ENCODE assay signal across 17 mouse cellular contexts in genomic region chr13:34054391-34054790, GRCm38 (mm10). TPM values are rescaled to one million over a fixed set of nuclear protein-coding genes. Genes with fewer than 3 reads are reported as not detected.
A peak's percentile ranks its signal among the peaks of the same experiment; 100 is the strongest.
DNase-seq lines count a peak whose midpoint lies in the region; ATAC-seq lines count a peak whose summit lies in the region.
"Had no signal": no experiment of that assay in that cellular context is flagged by ENCODE, and none has a peak within 500 bp of the region (broad histone marks: within the 10 kb centered on the region; RNA-seq: fewer than 3 reads in every experiment).

No protein-coding gene starts in this region.

- no peaks in the 10 kb centered on the region for H3K27me3 ChIP-seq in hindbrain, embryonic 10.5 days (ENCODE audit: insufficient read depth, poor library complexity, severe bottlenecking)
- H3K27me3 ChIP-seq in hindbrain, embryonic 16.5 days (replicated peaks; ENCODE audit: control insufficient read depth, insufficient read depth, low read length) = no peaks in the 10 kb centered on the region
- H3K27me3 ChIP-seq in lung, embryonic 15.5 days = no peaks in the 10 kb centered on the region
- H3K27me3 ChIP-seq in intestine, embryonic 15.5 days (replicated peaks) = no peaks in the 10 kb centered on the region
- H3K27me3 ChIP-seq in liver, embryonic 13.5 days = no peaks in the 10 kb centered on the region
- H3K27me3 ChIP-seq: embryonic facial prominence, embryonic 15.5 days; midbrain, embryonic 12.5 days had no signal

- no peak overlapping the region for H3K4me3 ChIP-seq in hindbrain, embryonic 10.5 days
- no peak overlapping the region for H3K4me3 ChIP-seq in hindbrain, embryonic 16.5 days (ENCODE audit: low read length)
- H3K4me3 ChIP-seq in lung, embryonic 15.5 days = no peak overlapping the region
- no peak overlapping the region for H3K4me3 ChIP-seq in intestine, embryonic 15.5 days (replicated peaks)
- no peak overlapping the region for H3K4me3 ChIP-seq in liver, embryonic 13.5 days (replicated peaks)
- H3K4me3 ChIP-seq: embryonic facial prominence, embryonic 15.5 days; limb, embryonic 10.5 days; midbrain, embryonic 12.5 days had no signal

- H3K4me2 ChIP-seq in hindbrain, embryonic 16.5 days (ENCODE audit: low read length) = no peak overlapping the region
- H3K4me2 ChIP-seq in lung, embryonic 15.5 days = no peak overlapping the region
- H3K4me2 ChIP-seq in intestine, embryonic 15.5 days (replicated peaks) = no peak overlapping the region
- H3K4me2 ChIP-seq in liver, embryonic 13.5 days = no peak overlapping the region
- H3K4me2 ChIP-seq: embryonic facial prominence, embryonic 15.5 days; hindbrain, embryonic 14.5 days; midbrain, embryonic 12.5 days had no signal

- DNase-seq in hindbrain, embryonic 10.5 days (ENCODE audit: low spot score) = no peak
- no peak for DNase-seq in lung, postnatal 14 days
- no peak for DNase-seq in liver, embryonic 13.5 days
- DNase-seq in right cerebral cortex, postnatal 25 days = no peak
- no peak for DNase-seq in urinary bladder, postnatal 4 days (ENCODE audit: low spot score in 2 of 2)
- DNase-seq: cerebellum, adult 8-10 months; gastrocnemius, postnatal 36 days; spleen, adult 18-20 months; thymus, postnatal 25 days had no signal

- H3K9ac ChIP-seq in hindbrain, embryonic 16.5 days (ENCODE audit: low read depth, low read length) = no peak overlapping the region
- H3K9ac ChIP-seq in lung, embryonic 15.5 days = no peak overlapping the region
- no peak overlapping the region for H3K9ac ChIP-seq in intestine, embryonic 15.5 days
- H3K9ac ChIP-seq in liver, embryonic 13.5 days = no peak overlapping the region
- H3K9ac ChIP-seq: embryonic facial prominence, embryonic 15.5 days; hindbrain, embryonic 14.5 days; midbrain, embryonic 12.5 days had no signal

- H3K27ac ChIP-seq in hindbrain, embryonic 10.5 days = 0 out of 2 replicates have a peak overlapping the region, but pooled peaks have one; percentile 29
- no peak overlapping the region for H3K27ac ChIP-seq in hindbrain, embryonic 16.5 days (ENCODE audit: low read depth, low read length)
- H3K27ac ChIP-seq in lung, embryonic 15.5 days = peak overlapping the region; percentile 71
- H3K27ac ChIP-seq in intestine, embryonic 15.5 days = no peak overlapping the region
- H3K27ac ChIP-seq in liver, embryonic 13.5 days = peak overlapping the region; percentile 74
- H3K27ac ChIP-seq: embryonic facial prominence, embryonic 15.5 days; hindbrain, embryonic 14.5 days; limb, embryonic 10.5 days; macrophage; midbrain, embryonic 12.5 days had no signal

- H3K36me3 ChIP-seq in hindbrain, embryonic 10.5 days = peaks cover 56% of the 10 kb centered on the region
- peaks cover 15% of the 10 kb centered on the region for H3K36me3 ChIP-seq in hindbrain, embryonic 16.5 days (ENCODE audit: control insufficient read depth, insufficient read depth, low read length)
- peaks cover 17% of the 10 kb centered on the region; the same call in 1 of the 2 replicates for H3K36me3 ChIP-seq in lung, embryonic 15.5 days
- H3K36me3 ChIP-seq in intestine, embryonic 15.5 days = no peaks in the 10 kb centered on the region
- H3K36me3 ChIP-seq in liver, embryonic 13.5 days = peaks cover 7% of the 10 kb centered on the region

- peaks cover 7% of the 10 kb centered on the region; the same call in 1 of the 2 replicates for H3K4me1 ChIP-seq in hindbrain, embryonic 10.5 days (replicated peaks)
- H3K4me1 ChIP-seq in hindbrain, embryonic 16.5 days (ENCODE audit: control insufficient read depth, insufficient read depth, low read depth, low read length) = no peaks in the 10 kb centered on the region
- peaks cover 11% of the 10 kb centered on the region; the same call in 1 of the 2 replicates for H3K4me1 ChIP-seq in lung, embryonic 15.5 days
- H3K4me1 ChIP-seq in intestine, embryonic 15.5 days (replicated peaks) = 0 out of 2 replicates have a peak, but pooled peaks cover 2% of the 10 kb centered on the region
- peaks cover 8% of the 10 kb centered on the region for H3K4me1 ChIP-seq in liver, embryonic 13.5 days (replicated peaks)
- H3K4me1 ChIP-seq: embryonic facial prominence, embryonic 15.5 days; limb, embryonic 10.5 days; midbrain, embryonic 12.5 days had no signal

- ATAC-seq in hindbrain, embryonic 16.5 days = no peak
- peak; percentile 67 for ATAC-seq in lung, embryonic 15.5 days (ENCODE audit: borderline replicate concordance, extremely low read depth, low FRiP score, low TSS enrichment)
- ATAC-seq in intestine, embryonic 15.5 days = peak; percentile 41
- peak; percentile 63 for ATAC-seq in liver, embryonic 13.5 days (ENCODE audit: low read depth)

- no peaks in the 10 kb centered on the region for H3K9me3 ChIP-seq in hindbrain, embryonic 10.5 days
- H3K9me3 ChIP-seq in hindbrain, embryonic 16.5 days (ENCODE audit: control insufficient read depth, low read length) = no peaks in the 10 kb centered on the region
- H3K9me3 ChIP-seq in lung, embryonic 15.5 days = no peaks in the 10 kb centered on the region
- no peaks in the 10 kb centered on the region for H3K9me3 ChIP-seq in intestine, embryonic 15.5 days
- no peaks in the 10 kb centered on the region for H3K9me3 ChIP-seq in liver, embryonic 13.5 days (replicated peaks)
- H3K9me3 ChIP-seq: embryonic facial prominence, embryonic 15.5 days; limb, embryonic 10.5 days; midbrain, embryonic 12.5 days had no signal

- 60% methylated on average over 4 of the region's 4 CpGs for WGBS in hindbrain, embryonic 10.5 days
- 62% methylated on average over 4 of the region's 4 CpGs for WGBS in hindbrain, embryonic 16.5 days
- 57% methylated on average over 4 of the region's 4 CpGs for WGBS in lung, embryonic 15.5 days
- 76% methylated on average over 4 of the region's 4 CpGs for WGBS in intestine, embryonic 15.5 days
- WGBS in liver, embryonic 13.5 days (ENCODE audit: insufficient replicate concordance) = 58% methylated on average over 4 of the region's 4 CpGs

RNA-seq across cellular contexts. Expression of gene Bphl, which starts 17.0 kb away (rescaled TPM):
- 33.1 and 34.5 TPM in 2 replicates for polyA plus RNA-seq in hindbrain, embryonic 10.5 days (2016; fragmentation: Nextera tagmentation; extraction: Ambion mirVana)
- 42.9 and 45.9 TPM in 2 replicates for polyA plus RNA-seq in hindbrain, embryonic 16.5 days (2015; fragmentation: Nextera tagmentation; extraction: Ambion mirVana)
- polyA plus RNA-seq in lung, embryonic 15.5 days (2015; fragmentation: Nextera tagmentation; extraction: Ambion mirVana) = 57.3 and 59.0 TPM in 2 replicates
- polyA plus RNA-seq in intestine, embryonic 15.5 days (2015; fragmentation: Nextera tagmentation; extraction: Ambion mirVana) = 57.6 and 60.4 TPM in 2 replicates
- 32.3 and 37.9 TPM in 2 replicates for polyA plus RNA-seq in liver, embryonic 13.5 days (2015; fragmentation: Nextera tagmentation; extraction: Ambion mirVana)

RNA-seq across cellular contexts. Expression of gene Tubb2a, which starts 23.4 kb away (rescaled TPM):
- polyA plus RNA-seq in hindbrain, embryonic 10.5 days (2016; fragmentation: Nextera tagmentation; extraction: Ambion mirVana) = 202 and 435 TPM in 2 replicates
- 3,415 and 3,905 TPM in 2 replicates for polyA plus RNA-seq in hindbrain, embryonic 16.5 days (2015; fragmentation: Nextera tagmentation; extraction: Ambion mirVana)
- 180 and 197 TPM in 2 replicates for polyA plus RNA-seq in lung, embryonic 15.5 days (2015; fragmentation: Nextera tagmentation; extraction: Ambion mirVana)
- polyA plus RNA-seq in intestine, embryonic 15.5 days (2015; fragmentation: Nextera tagmentation; extraction: Ambion mirVana) = 170 TPM in 2 replicates
- 67.7 and 68.7 TPM in 2 replicates for polyA plus RNA-seq in liver, embryonic 13.5 days (2015; fragmentation: Nextera tagmentation; extraction: Ambion mirVana)

RNA-seq across cellular contexts. Expression of gene Serpinb6a, which starts 51.8 kb away (rescaled TPM):
- 28.3 and 35.5 TPM in 2 replicates for polyA plus RNA-seq in hindbrain, embryonic 10.5 days (2016; fragmentation: Nextera tagmentation; extraction: Ambion mirVana)
- polyA plus RNA-seq in hindbrain, embryonic 16.5 days (2015; fragmentation: Nextera tagmentation; extraction: Ambion mirVana) = 40.0 and 42.2 TPM in 2 replicates
- 60.2 and 66.6 TPM in 2 replicates for polyA plus RNA-seq in lung, embryonic 15.5 days (2015; fragmentation: Nextera tagmentation; extraction: Ambion mirVana)
- polyA plus RNA-seq in intestine, embryonic 15.5 days (2015; fragmentation: Nextera tagmentation; extraction: Ambion mirVana) = 120 and 124 TPM in 2 replicates
- 14.2 and 14.3 TPM in 2 replicates for polyA plus RNA-seq in liver, embryonic 13.5 days (2015; fragmentation: Nextera tagmentation; extraction: Ambion mirVana)

RNA-seq across cellular contexts. Expression of gene Ripk1, which starts 52.2 kb away (rescaled TPM):
- 7.3 and 10.0 TPM in 2 replicates for polyA plus RNA-seq in hindbrain, embryonic 10.5 days (2016; fragmentation: Nextera tagmentation; extraction: Ambion mirVana)
- polyA plus RNA-seq in hindbrain, embryonic 16.5 days (2015; fragmentation: Nextera tagmentation; extraction: Ambion mirVana) = 5.9 and 7.0 TPM in 2 replicates
- polyA plus RNA-seq in lung, embryonic 15.5 days (2015; fragmentation: Nextera tagmentation; extraction: Ambion mirVana) = 22.2 and 22.3 TPM in 2 replicates
- polyA plus RNA-seq in intestine, embryonic 15.5 days (2015; fragmentation: Nextera tagmentation; extraction: Ambion mirVana) = 20.4 and 20.8 TPM in 2 replicates
- 11.6 and 12.5 TPM in 2 replicates for polyA plus RNA-seq in liver, embryonic 13.5 days (2015; fragmentation: Nextera tagmentation; extraction: Ambion mirVana)

Comparison
In these comparisons a context has a peak if more than half of its experiments do, and no peak if none do; other contexts are left out.
1. H3K27ac ChIP-seq: peak in hindbrain, embryonic 10.5 days (single experiment), lung, embryonic 15.5 days (single experiment) and liver, embryonic 13.5 days (single experiment); none in hindbrain, embryonic 16.5 days (single experiment) and intestine, embryonic 15.5 days (single experiment).